Mouse (Mus musculus): ENCODE measurements around the gene Stil. TPM values are rescaled to one million over a fixed set of nuclear protein-coding genes. Genes with fewer than 3 reads are reported as not detected.

Stil gene
- polyA plus RNA-seq, 1 experiment from 2014 or later: 12.3 TPM

- H3K4me1 ChIP-seq: no peaks in the 10 kb centered on the region
- no peak for ATAC-seq (ENCODE audit: low FRiP score)
- H3K27me3 ChIP-seq: peaks cover 60% of the 10 kb centered on the region
- H3K9ac ChIP-seq: no peak within 1 kb of the TSS
- 25% methylated on average over 11 of the region's 11 CpGs for WGBS
- H3K36me3 ChIP-seq: no peaks in the 10 kb centered on the region
- H3K27ac ChIP-seq: no peak within 1 kb of the TSS
- no peak within 1 kb of the TSS for H3K4me2 ChIP-seq (replicated peaks)
- H3K4me3 ChIP-seq: no peak within 1 kb of the TSS
- H3K9me3 ChIP-seq (replicated peaks): no peaks in the 10 kb centered on the region
Observed at GRCm38 (mm10) chr4:115088611-115089338, 88.8 kb downstream of the Stil start, which contains the start of gene Pdzk1ip1. Gene Pdzk1ip1 (plus strand): TSS chr4:115088708.

GRCm38 (mm10) chr4:115090592-115090991 lies 90.6 kb downstream of the Stil start:
- Histone ChIP-seq H3K4me3 (no peak overlapping the region), H3K36me3 (no peaks in the 10 kb centered on the region), H3K4me2 (replicated peaks) (no peak overlapping the region), H3K4me1 (peaks cover under 1% of the 10 kb centered on the region; the same call in 1 of the 2 replicates), H3K9ac (no peak overlapping the region), H3K9me3 (replicated peaks) (no peaks in the 10 kb centered on the region), H3K27me3 (peaks cover 70% of the 10 kb centered on the region), H3K27ac (no peak overlapping the region)
- ATAC-seq (ENCODE audit: low FRiP score): no peak
- WGBS: 65% methylated on average over 2 of the region's 2 CpGs

- ATAC-seq (ENCODE audit: low FRiP score): no peak
- Histone ChIP-seq H3K36me3 (no peaks in the 10 kb centered on the region), H3K27me3 (peaks cover 76% of the 10 kb centered on the region), H3K27ac (no peak overlapping the region), H3K4me2 (replicated peaks) (no peak overlapping the region), H3K4me3 (no peak overlapping the region), H3K9ac (no peak overlapping the region), H3K4me1 (peaks cover 12% of the 10 kb centered on the region), H3K9me3 (replicated peaks) (no peaks in the 10 kb centered on the region)
- 83% methylated on average over 3 of the region's 3 CpGs for WGBS
Observed at GRCm38 (mm10) chr4:115091806-115092205, 91.8 kb downstream of the Stil start.

Other genes with a start within 250 kb of the Stil start
- gene Gm12830, start 178.4 kb upstream of the Stil start, polyA plus RNA-seq (2016; fragmentation: Nextera tagmentation; extraction: Ambion mirVana): not detected in 2 replicates
- gene Foxd2, start 91.3 kb upstream of the Stil start, polyA plus RNA-seq (2016; fragmentation: Nextera tagmentation; extraction: Ambion mirVana): 2.2 and 2.8 TPM in 2 replicates
- not detected in 2 replicates for gene Foxe3, start 74.1 kb upstream of the Stil start, polyA plus RNA-seq (2016; fragmentation: Nextera tagmentation; extraction: Ambion mirVana)
- gene Cmpk1, start 12.9 kb upstream of the Stil start, polyA plus RNA-seq (2016; fragmentation: Nextera tagmentation; extraction: Ambion mirVana): 137 and 161 TPM in 2 replicates
- gene Tal1, start 56.3 kb downstream of the Stil start, polyA plus RNA-seq (2016; fragmentation: Nextera tagmentation; extraction: Ambion mirVana): 6.0 and 7.0 TPM in 2 replicates
- 13.1 and 15.2 TPM in 2 replicates for gene Pdzk1ip1, start 88.5 kb downstream of the Stil start, polyA plus RNA-seq (2016; fragmentation: Nextera tagmentation; extraction: Ambion mirVana)
- 1.9 and 2.0 TPM in 2 replicates for gene Cyp4x1, start 134.1 kb downstream of the Stil start, polyA plus RNA-seq (2016; fragmentation: Nextera tagmentation; extraction: Ambion mirVana)
- gene Cyp4a29, start 241.9 kb downstream of the Stil start, polyA plus RNA-seq (2016; fragmentation: Nextera tagmentation; extraction: Ambion mirVana): not detected in 2 replicates